Mouse (Mus musculus) embryo, embryonic 11 days (tissue): ENCODE measurements around the gene Gstm7.
"Not testable (repeated sequence)": the region's sequence is repeated elsewhere in the genome, so short reads cannot be mapped to it uniquely, and the experiment has no call there.

Experiments used
- DNase-seq: peaks from one replicate; pipeline ENCODE4 v3.0.0-alpha.2; 2015

Gstm7 gene

GRCm38 (mm10) chr3:107931670-107932069 lies at the start of gene Gstm7:
Gene Gstm7 (minus strand): TSS chr3:107931817.
- DNase-seq = peak; percentile 97

GRCm38 (mm10) chr3:107981261-107981660 lies 49.6 kb upstream of the Gstm7 start:
- DNase-seq = no peak

- no peak for DNase-seq
Measured at GRCm38 (mm10) chr3:107977691-107978090, 46.1 kb upstream of the Gstm7 start.

GRCm38 (mm10) chr3:107974237-107974636 lies 42.6 kb upstream of the Gstm7 start:
- no peak for DNase-seq

- no peak for DNase-seq
Measured at GRCm38 (mm10) chr3:107972070-107972469, 40.5 kb upstream of the Gstm7 start.

- DNase-seq = not testable (repeated sequence)
Measured at GRCm38 (mm10) chr3:107971101-107971500, 39.5 kb upstream of the Gstm7 start.

GRCm38 (mm10) chr3:107968724-107969395 lies 37.2 kb upstream of the Gstm7 start, which contains the start of gene Gstm3:
Gene Gstm3 (minus strand): TSS chr3:107969283.
- no peak for DNase-seq

GRCm38 (mm10) chr3:107966631-107967030 lies 35.0 kb upstream of the Gstm7 start:
- DNase-seq = no peak

GRCm38 (mm10) chr3:107965592-107965991 lies 34.0 kb upstream of the Gstm7 start:
- DNase-seq = no peak

GRCm38 (mm10) chr3:107964656-107965308 lies 33.2 kb upstream of the Gstm7 start:
- no peak for DNase-seq

GRCm38 (mm10) chr3:107964026-107964425 lies 32.4 kb upstream of the Gstm7 start:
- no peak for DNase-seq

- DNase-seq = not testable (repeated sequence)
Measured at GRCm38 (mm10) chr3:107955260-107955659, 23.6 kb upstream of the Gstm7 start.

- DNase-seq = no peak
Measured at GRCm38 (mm10) chr3:107953906-107954305, 22.3 kb upstream of the Gstm7 start.

GRCm38 (mm10) chr3:107953328-107953755 lies 21.7 kb upstream of the Gstm7 start:
- DNase-seq = peak; percentile 47

- DNase-seq = no peak
Measured at GRCm38 (mm10) chr3:107950531-107950930, 18.9 kb upstream of the Gstm7 start.

GRCm38 (mm10) chr3:107949461-107949860 lies 17.8 kb upstream of the Gstm7 start:
- not testable (repeated sequence) for DNase-seq

GRCm38 (mm10) chr3:107945729-107946128 lies 14.1 kb upstream of the Gstm7 start:
- no peak for DNase-seq

- DNase-seq = peak; percentile 74
Measured at GRCm38 (mm10) chr3:107943239-107943990, 11.8 kb upstream of the Gstm7 start, which contains the start of gene Gstm6. Gene Gstm6 (minus strand): TSS chr3:107943749.

GRCm38 (mm10) chr3:107941261-107941660 lies 9.6 kb upstream of the Gstm7 start:
- no peak for DNase-seq

GRCm38 (mm10) chr3:107940524-107940923 lies 8.9 kb upstream of the Gstm7 start:
- DNase-seq = no peak

GRCm38 (mm10) chr3:107939830-107940229 lies 8.2 kb upstream of the Gstm7 start:
- DNase-seq = no peak

- peak; percentile 52 for DNase-seq
Measured at GRCm38 (mm10) chr3:107939403-107939802, 7.8 kb upstream of the Gstm7 start.

- no peak for DNase-seq
Measured at GRCm38 (mm10) chr3:107935888-107936287, 4.3 kb upstream of the Gstm7 start.

GRCm38 (mm10) chr3:107935268-107935667 lies 3.7 kb upstream of the Gstm7 start:
- no peak for DNase-seq
